Mouse (Mus musculus): ENCODE measurements around the gene Uvrag.

DNA sequence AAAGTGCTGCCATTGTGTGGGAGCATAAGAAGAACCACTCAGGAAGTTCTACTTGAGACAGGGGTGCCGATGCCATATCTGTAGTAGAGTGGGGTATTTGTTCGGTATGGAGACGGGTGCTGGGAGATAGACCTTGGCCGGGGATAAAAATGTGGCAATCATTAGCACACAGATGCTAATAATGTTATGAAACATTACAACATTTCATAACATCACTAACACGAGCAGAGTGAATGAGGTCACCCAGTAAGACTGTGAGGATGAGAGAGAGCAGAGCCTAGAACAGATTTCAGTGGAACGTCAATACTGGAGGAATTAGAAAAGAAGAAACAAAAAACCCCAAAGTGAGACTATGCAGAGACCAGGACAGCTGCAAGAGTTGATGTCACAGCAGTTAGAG is 116.2 kb downstream of the Uvrag start:
- no peak for TF ChIP-seq CTCF (IDR thresholded peaks at IDR 0.05; ENCODE audit: low read depth, low read length)
- TF ChIP-seq TAL1 (conservative IDR thresholded peaks at IDR 0.05; ENCODE audit: low read depth, low read length) = no peak
- no peak for TF ChIP-seq GATA1 (IDR thresholded peaks at IDR 0.05; ENCODE audit: borderline replicate concordance, low read length)

Data from G1E (cell line).